Mouse (Mus musculus) gastrocnemius, postnatal 25 days (tissue): Measurements from ENCODE around the gene Map1s. TPM values are rescaled to one million over a fixed set of nuclear protein-coding genes. Genes with fewer than 3 reads are reported as not detected.

Experiments
- DNase-seq: peaks from one replicate; pipeline ENCODE4 v3.0.0; 2022
- long read RNA-seq, 2 experiments: library from polyadenylated mRNA; stranded (forward); transcript quantifications; one replicate each; pipeline ENCODE4 v2.0.0; 2021
- total RNA-seq, 2 experiments: library from RNA; stranded (reverse); gene quantifications; 1 replicate in 1 of 2; 2 replicates in 1 of 2; pipeline ENCODE4 v1.2.3; 2021

Gene Map1s
- total RNA-seq = 10 to 100 TPM; 11.6 to 11.7 TPM
- long read RNA-seq, experiment 1, partial matches to known transcripts = 0 of 6 reads
- long read RNA-seq, experiment 1, other reads (novel, unspliced or antisense) = 3 of 6 reads
- long read RNA-seq, experiment 2, transcript Map1s-201 (7 exons, 3,314 nt) = major isoform, 6 of 6 reads
- long read RNA-seq, experiment 2, partial matches to known transcripts = 0 of 6 reads
- long read RNA-seq, experiment 2, other reads (novel, unspliced or antisense) = 0 of 6 reads

DNA sequence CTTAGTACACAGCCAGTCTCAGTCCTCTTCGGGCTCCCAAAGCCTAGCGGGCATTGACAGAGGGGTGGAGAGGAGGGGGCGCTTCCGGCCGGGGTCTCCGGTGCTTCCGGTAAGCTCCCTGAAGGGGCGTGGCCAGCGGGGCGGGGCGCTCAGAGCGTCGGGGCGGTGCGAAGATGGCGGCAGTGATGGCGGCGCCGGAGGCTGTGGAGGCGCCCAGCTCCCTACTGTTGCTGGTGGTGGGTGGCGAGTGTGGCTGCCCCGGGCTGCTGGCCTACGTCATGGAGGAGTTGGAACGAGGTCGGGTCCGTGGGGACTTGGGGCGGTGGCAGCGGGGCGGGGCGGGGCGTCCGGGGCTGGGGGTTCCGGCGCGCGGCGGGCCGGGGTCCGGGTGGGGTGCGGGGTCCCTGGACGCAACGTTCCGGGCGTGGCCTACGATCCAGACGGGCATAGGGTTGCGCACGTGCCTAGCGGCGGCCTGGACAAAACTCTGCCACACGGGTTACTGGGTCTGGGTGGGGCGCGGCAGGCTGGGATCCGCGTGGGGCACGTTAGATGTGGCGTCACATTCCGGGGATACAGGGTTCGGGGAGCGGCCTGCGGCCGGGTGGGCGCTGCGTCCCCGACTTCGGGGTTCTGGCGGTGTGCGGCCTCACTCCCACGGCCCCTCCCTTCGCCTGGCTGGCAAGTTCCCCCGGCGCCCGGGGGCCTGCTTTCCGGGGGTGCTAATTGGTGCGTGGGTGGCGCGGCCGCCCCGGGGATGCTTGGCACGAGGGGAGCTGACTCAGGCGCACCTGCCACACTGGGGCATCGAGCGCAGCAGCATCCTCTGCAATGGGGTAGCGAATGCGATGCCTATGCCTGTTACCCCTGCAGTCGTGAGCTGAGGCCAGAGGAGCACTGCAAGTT is at the start of gene Map1s:
Gene Map1s (plus strand): TSS at position 102 of the 906 bp plus-strand sequence.
- DNase-seq = peak; percentile 56

DNA sequence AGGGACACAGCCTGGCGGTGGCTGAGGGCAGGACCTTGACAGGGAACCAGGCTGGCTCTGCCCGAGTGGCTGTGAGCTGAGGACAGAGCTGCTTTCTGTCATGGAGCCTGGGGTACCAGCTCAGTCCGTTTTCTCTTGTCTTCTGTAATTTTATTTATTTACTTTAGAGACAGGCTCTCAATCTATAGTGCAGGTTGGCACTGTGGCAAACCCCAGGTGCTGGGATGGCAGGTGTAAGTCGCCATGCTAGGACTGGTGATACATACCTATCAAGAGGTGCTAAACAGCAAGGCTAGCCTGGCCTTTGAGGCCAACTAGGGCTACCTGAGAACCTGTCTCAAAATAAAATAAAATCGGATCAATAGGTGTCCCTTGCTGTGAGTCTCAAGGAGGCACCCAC is 49.7 kb upstream of the Map1s start:
- no peak for DNase-seq

DNA sequence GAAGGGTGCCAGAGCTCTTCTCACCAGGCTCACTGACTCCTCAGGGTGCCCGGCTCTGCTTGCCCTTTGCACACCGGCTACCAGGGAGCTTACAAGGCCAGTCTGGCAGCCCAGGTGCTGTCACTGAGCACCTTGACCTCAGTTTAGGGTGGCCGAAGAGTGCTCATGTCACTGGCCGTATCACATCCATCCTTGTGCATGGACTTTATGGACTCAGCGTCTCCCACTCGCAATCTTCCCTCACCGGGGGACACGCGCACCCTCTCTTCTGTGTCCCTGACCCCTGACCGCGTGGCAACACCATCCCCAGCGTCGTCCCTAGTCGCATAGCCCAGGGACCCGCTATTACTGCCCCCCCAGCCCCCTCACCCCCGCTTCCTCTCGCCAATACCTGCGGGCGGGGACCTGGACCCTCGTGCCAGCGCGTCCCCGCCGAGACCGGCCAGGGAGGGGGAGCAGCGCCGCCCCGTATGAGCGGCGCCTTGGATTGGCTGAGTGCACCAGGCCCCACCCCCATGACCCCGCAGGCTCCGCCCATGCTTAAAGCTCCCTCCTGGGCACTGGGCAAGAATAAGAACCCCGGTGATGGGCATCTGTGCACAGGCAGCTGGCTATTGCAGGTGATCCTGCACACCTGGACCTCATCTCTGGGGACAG is 49.1 kb upstream of the Map1s start:
- DNase-seq = peak; percentile 79

DNA sequence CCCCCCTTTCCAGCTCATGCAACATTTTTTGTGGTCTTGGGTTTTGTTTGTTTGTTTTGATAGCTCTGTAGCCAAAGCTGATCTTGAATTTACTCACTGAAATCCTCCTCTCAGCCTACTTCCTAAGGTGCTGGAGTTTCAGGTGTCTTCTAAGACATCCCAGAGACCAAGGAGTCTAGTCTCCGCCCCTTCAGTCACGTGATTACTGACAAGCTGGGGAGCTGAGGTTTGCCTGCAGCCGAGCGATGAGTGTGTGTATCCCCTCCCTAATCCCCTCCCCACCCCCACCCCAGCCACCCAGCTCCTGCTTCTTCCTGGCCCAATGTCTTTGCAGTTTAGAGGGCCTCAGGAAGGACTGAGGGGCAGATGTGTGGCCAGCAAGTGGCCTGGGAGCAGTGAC is 48.2 kb upstream of the Map1s start:
- DNase-seq = no peak

DNA sequence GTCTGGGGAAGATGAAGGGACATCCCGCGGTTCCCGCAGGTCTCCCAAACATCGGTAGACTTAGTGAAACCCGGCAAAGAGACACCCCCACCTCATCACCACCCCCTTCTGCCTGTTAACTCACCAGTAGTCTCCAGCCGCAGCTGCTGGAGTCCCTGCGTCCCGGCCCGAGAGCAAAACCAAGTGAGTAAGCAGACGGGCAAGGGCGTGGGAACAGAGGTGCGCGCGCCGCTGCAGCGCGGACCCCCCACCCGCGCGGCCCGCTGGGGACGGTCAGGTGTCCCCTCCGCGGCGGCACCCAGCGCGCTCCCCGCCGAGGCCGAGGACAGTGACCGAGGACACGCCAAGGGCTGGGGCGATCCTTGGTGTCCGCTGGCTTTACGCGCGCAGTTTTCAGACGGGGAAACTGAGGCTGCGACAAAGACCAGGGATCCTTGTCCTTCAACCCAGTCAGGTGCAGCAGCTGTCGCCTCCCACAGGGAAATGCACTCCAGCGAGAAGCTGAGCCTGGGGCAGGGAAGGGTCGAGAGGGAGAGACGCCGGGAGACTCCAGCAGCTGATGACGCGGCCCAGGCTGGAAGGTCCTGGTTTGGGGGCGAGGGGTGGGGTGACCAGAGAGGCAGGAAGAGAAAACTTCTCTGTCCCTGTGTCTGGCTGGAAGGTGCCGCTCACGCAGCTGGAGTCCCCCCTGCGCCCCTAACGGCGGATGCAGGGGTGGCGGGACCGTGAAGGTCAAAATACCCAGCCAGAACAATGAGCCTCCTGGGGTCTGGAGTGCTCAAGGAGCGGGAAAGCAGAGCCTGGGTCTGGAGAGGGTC is 42.7 kb upstream of the Map1s start, which contains the start of gene Kcnn1:
Gene Kcnn1 (minus strand): TSS at position 435 of the 818 bp plus-strand sequence.
- no peak for DNase-seq

DNA sequence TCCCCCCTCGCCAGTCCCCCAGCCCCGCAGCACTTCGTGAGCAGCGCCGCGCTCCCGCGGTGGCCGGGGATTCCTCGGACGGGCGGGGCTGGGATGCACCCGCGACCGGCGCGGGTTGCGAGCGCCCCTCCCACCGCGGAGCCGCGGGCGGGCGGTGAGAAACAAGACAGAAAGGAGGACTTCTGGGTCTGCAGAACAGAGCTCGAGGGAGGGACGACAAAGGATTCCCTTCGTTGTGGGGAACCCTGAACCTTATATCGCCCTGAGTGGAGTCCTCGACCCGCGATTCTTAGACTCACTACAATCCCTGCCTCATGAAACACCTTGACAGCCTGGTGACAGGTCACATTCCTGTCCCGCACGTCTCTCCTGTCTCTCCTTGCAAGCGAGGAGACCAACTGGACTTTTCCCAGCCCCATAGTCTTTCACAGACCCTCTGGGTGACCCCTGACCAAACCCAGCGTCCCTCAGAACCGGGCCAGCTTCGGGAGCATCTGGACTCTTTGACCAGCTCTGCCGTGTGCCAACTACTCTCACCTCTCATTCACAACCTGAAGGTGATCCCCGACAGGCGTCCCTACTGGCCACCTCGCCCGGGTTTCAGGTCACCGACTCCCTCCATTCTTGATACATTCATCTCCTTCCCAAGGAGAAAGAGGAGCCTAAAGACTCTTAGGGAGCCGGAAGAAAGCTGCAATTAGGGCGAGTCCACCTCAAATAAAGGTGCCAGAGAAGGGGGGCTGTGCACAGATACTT is 41.6 kb upstream of the Map1s start:
- DNase-seq = no peak

DNA sequence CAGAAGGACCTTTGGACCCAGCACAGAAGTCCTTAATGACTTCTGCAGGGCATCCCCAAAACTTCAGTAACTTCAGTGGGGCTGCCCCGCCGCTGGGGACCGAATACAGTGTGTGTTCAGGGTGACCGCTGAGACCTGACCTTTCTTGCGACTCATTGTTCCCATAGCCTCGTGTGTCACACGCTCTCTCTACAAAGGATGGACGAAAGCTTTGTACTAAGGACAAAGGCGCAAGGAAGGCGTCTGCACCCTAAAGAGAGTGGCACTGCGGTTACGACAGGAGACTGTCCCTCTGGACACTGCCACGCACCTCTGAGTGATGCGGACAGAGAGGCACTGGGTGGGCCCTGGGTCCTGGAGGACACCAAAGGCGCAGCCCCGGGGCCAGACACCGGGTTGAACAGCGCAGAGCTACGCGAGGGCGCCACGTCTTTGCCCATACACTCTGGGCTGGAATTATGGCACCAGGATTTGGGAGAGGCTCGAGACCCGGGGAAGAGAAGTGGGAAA is 41.0 kb upstream of the Map1s start:
- no peak for DNase-seq

DNA sequence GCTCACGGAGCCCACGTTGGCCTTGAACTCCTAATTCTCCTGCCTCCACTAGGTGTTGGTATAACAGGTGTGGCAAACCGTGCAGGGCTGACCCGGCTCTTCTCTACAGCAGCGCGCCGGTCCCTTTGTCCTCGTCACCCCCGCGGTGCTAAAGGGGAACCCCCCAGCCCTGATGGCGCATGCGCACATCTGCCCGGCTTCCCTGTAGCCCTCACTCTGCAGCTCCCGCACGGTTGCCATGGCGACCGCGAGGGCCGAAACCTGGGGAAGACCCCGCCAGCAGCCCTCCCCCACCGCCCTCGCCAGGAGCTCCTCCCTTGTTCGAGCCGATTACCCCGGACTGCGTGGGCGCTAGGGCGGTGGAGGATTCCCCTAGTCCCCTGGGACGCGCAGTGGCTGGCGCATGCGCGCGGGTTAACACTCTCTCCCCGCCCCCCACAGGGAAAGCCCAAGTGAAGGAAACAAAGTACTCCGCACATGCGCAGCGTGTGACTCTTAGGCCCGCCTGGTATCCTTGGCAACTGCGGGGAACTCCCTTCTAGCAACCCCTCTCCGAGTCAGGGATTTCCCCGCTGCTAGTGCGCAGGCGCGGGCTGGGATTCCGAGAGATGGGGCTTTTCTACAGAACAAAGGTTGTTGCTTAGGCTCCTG is 40.3 kb upstream of the Map1s start:
- DNase-seq = peak; percentile 98

DNA sequence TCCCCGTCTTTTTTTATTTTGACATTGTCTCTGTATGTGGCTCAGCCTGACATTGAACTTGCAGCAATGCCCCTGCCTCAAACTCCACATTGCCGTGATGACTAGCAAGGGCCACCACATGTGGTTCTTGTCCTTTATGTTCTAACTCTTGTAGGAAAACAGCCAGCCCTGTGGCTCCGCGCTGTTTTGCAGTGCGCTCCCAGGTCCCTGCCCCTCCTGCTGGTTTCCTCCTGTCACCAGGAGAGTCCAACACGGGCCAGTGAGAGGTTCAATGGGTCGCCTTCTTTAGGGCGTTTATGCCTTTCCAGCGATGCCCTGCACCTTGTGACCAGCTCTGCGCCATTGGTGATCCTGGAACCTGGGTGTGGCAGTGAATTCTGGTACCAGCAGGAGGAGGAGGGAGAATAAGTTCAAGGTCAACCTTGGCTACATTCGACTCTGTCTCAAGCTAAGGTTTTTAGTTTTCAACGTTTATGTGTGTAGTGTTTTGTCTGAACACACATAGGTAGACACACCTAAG is 39.7 kb upstream of the Map1s start:
- DNase-seq = no peak

DNA sequence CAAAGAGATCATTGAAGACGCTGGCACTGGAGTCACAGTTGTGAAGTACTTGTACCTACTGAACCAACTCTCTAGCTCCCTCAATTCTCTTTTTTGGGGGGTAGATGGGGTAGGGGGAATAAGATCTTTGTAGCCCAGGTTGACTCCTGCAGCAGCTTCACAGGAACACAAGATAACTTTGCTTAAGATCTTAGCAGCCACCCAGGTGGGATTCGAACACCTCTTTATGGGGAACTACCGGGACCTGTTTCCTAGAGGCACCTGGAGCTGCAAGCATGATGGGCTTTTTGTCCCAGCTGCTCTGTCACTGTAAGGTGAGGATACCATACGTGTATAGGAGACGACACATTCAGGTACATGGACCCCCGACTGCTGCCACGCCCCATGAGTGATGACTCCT is 39.2 kb upstream of the Map1s start:
- DNase-seq = no peak

DNA sequence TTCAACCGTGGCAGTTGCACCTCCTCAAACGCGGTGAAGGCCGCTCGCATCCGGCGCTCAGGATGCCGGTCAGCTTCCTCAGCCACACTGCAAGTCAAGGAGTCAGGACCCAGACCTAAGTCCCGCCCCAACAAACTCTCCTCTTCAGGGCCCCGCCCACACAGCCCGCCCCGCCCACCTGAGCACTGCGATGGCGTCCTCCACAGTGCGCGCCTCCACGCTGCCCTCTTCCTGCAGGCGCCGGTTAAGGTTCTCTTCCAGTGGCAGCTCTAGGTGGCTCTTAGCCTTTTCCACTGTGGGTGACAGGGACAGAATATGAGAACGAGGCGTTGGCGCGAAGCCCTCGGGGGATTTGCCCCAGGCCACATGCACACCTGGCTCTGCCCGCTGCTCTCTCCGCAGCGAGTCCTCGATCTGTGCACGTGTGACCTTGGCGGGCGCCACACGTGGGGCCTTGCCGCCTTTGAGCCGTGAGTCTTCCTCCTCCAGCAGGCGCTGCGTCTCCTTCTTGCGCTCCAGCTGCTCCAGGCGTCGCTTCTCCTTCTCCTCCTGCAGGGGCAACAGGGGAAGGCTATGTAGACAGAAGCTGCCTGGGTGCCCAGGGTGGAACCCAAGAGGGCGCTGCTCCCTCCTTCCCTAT is 37.1 kb upstream of the Map1s start:
- no peak for DNase-seq

DNA sequence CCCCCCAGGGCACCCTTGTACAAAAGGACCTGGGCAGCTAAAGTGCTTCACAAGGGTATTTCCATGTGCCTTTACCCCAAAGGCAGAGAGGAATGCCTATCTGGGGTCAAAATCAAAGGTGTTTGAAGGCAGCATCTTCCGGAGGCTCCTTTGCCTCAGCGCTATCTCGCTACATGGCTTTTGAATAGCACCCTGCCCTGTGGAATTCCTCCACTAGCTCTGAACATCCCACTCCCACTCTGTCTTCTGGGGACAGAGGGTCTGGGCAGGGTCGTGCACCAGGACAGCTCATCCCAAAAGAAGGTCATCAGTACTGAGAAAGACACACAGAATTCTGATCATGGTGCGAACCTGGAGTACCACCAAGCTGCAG is 36.5 kb upstream of the Map1s start:
- DNase-seq = no peak

DNA sequence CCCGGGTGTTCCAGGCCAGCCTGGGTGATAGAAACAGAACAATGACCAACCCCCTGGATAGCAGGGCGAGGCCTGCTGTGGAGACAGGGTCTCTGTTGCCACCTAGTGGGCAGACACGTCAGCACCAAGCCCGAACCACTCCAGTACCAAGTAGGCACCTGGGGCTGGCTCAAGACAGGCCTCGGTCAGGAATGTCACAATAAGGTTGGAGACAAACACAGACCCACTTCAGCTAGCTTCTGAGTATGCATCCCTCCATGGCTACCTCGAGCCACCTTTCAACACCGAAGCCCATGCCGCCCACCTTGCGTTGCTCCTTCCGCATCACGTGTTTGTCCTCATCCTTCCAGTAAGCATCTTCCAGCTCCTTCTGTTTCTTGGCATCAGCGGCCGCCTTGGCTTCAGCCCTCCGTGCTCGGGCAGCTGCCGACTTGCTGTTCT is 36.1 kb upstream of the Map1s start:
- peak; percentile 64 for DNase-seq

DNA sequence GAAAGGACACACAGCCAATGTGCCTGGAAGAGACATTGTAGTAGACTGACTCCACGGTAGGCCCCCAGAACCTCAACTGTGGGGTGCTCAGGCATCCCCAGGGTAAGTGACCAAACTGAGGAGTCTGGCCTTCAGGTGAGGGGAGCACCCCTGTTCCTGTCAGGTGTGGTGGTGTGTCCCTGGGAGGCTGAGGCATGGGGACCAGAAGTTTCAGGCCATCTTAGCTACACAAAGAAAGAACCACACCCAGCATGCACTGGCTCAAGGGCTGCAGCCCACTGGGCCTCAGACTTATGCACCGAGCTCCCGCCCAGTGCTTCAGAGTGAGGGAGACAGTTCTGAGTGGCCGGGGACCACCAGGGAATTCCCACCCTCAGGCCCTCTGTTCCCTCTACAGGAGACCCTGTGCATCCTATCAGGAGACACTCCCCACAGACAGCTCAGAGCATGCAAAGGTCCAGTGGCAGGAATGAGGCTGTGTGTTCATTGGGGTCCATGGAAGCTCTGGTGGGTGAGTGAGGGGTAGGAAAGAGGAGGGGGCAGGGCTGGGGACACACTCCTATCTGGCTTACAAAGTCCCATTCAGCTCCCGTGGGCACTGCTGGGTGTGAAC is 34.4 kb upstream of the Map1s start:
- DNase-seq = no peak

DNA sequence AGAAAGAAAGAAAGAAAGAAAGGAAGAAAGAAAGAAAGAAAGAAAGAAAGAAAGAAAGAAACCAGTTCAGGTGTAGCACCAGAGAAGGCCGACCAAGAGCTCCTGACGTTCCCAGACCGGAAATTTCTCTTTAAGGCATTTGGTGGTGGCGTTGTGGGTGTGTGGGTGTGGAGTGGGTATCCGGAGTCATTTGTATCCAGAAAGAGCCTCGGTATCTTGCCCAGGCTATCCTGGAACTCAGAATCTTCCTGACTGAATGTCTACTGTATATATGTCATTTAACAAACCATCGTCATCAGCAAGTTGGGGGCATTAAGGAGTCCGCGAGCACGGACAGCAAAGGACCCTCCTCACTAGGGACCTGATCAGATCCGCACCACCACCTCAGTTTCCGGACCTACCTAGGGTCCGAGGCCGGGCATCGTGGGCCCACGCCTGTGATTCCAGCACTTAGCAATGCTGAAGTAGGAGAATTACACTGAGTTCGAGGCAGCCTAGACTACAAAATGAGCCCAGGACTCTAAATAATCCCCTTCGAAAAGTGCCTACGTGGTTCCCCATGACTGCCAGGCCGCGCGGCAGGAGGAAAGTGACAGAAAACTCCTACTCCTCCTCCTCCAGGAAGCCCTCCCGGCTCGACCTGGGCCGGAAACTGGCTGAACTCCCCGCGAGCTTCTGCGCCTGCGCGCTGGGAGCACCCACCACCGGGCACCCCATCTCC is 32.9 kb upstream of the Map1s start:
- DNase-seq = no peak

DNA sequence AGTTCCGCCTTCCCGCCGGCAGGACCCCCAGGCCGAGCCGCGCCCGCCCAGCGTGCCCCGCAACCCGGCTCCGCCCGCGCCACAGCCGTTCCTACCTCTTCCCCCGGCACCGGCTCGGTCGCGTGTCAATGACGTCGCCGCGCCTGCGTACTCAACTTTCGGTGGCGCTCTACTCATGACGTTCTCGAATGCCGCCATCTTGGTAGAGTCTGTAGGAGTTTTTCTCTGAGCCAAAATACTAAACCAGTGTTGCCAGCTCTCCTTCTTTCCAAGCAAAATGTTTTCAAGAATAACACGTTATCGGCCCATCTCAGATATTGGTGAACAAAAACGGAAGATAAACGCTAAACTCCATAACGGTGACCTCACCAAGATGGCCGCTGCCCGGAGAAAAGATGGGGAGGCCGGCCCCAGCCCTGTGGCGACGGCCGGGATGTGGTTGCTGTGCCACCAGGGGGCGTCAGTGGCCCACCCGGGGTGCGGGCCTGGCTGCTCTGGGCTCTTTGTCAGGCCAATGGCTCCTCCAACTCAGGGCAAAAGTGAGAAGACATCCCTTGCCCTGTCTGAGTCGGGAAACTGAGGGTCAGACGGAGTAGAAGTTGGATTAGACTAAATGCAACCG is 32.3 kb upstream of the Map1s start, which contains the start of gene Ccdc124:
Gene Ccdc124 (minus strand): TSS at position 572 of the 622 bp plus-strand sequence.
- DNase-seq = peak; percentile 91

DNA sequence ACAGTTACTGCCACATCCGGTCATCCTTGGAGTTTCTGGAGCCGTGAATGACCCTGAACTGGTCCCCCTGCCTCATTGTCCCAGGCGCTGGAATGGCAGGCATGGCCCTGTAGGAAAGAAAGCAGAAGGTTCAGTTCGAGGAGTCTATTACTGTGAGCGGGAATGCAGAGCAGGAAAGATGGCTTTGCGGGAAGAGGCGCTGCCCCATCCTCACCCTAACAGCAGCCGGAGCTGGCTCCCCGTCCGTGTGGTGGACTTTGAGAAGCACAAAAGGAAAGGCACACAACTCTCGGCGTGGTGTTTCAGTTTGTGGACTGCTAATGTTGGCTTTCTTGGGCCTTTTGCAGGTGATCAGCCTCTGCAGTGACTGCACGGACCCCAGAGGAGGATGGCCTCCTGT is 31.3 kb upstream of the Map1s start:
- no peak for DNase-seq

DNA sequence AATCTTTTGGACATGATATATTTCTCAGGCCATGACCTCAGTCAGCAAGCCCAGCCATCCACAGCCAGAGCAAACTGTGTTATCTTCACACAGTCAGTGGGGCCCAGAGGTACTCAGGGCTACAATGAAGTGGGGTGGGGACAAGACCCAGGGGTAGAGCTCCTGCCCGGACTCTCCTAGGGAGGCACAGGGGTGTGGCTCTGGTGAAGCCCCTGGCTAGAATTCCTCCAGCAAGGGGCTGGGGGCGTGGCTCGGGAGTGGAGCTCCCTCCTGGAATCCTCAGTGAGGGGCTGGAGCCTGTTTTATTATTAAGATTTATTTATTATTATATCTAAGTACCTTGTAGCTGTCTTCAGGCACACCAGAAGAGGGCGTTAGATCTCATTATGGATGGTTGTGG is 29.4 kb upstream of the Map1s start:
- DNase-seq = no peak
